Mouse (Mus musculus) liver, embryonic 13.5 days (tissue): Measurements from ENCODE around the gene Mboat7. TPM values are rescaled to one million over a fixed set of nuclear protein-coding genes. Genes with fewer than 3 reads are reported as not detected.

Source experiments
- ATAC-seq: fragments of 200-750 bp; cut with Nextera tagmentation; 2 replicates; pipeline ENCODE4 v1.8.0; 2017; ENCODE audit warnings: low read depth, mild to moderate bottlenecking, moderate number of reproducible peaks, moderate library complexity
- DNase-seq: peaks from one replicate; pipeline ENCODE4 v3.0.0; 2022
- H3K27ac ChIP-seq: fragments of 300-500 bp; sonication (generic); 2 replicates; pipeline ENCODE4 v1.5.1; 2015; ENCODE audit warnings: moderate library complexity, mild to moderate bottlenecking, inconsistent platforms
- H3K27me3 ChIP-seq: fragments of 300-500 bp; sonication (generic); 2 replicates; pipeline ENCODE4 v1.6.1; 2015; ENCODE audit warnings: mild to moderate bottlenecking, inconsistent platforms
- H3K36me3 ChIP-seq: fragments of 300-500 bp; sonication (generic); 2 replicates; pipeline ENCODE4 v1.6.1; 2015; ENCODE audit warnings: mild to moderate bottlenecking, inconsistent platforms
- H3K4me1 ChIP-seq: fragments of 300-500 bp; sonication (generic); replicated peaks from 2 replicates; pipeline ENCODE4 v1.6.1; 2015; ENCODE audit warnings: inconsistent platforms
- H3K4me2 ChIP-seq: fragments of 300-500 bp; sonication (generic); 2 replicates; pipeline ENCODE4 v1.6.1; 2015; ENCODE audit warnings: inconsistent platforms, mild to moderate bottlenecking, moderate library complexity
- H3K4me3 ChIP-seq: fragments of 300-500 bp; sonication (generic); replicated peaks from 2 replicates; pipeline ENCODE4 v1.5.1; 2015; ENCODE audit warnings: mild to moderate bottlenecking, inconsistent platforms
- H3K9ac ChIP-seq: fragments of 300-500 bp; sonication (generic); 2 replicates; pipeline ENCODE4 v1.6.1; 2015; ENCODE audit warnings: mild to moderate bottlenecking, inconsistent platforms
- H3K9me3 ChIP-seq: fragments of 300-500 bp; sonication (generic); replicated peaks from 2 replicates; pipeline ENCODE4 v1.6.1; 2016; ENCODE audit warnings: inconsistent platforms
- WGBS: fragments of 180-500 bp; shearing (Covaris S2); methylation state at CpG from one replicate; pipeline ENCODE4 v1.1.7; 2015; ENCODE audit not compliant: insufficient replicate concordance; 5-methylcytosine and 5-hydroxymethylcytosine counted together
- polyA plus RNA-seq: library from polyadenylated mRNA; unstranded; fragments of >200 nt; fragmentation: Nextera tagmentation; extraction: Ambion mirVana; gene quantifications from 2 replicates; pipeline ENCODE4 v1.2.1, GENCODE M21; 2015

Mboat7 gene
- polyA plus RNA-seq, 1 experiment from 2014 or later, result 19.8 TPM

DNA sequence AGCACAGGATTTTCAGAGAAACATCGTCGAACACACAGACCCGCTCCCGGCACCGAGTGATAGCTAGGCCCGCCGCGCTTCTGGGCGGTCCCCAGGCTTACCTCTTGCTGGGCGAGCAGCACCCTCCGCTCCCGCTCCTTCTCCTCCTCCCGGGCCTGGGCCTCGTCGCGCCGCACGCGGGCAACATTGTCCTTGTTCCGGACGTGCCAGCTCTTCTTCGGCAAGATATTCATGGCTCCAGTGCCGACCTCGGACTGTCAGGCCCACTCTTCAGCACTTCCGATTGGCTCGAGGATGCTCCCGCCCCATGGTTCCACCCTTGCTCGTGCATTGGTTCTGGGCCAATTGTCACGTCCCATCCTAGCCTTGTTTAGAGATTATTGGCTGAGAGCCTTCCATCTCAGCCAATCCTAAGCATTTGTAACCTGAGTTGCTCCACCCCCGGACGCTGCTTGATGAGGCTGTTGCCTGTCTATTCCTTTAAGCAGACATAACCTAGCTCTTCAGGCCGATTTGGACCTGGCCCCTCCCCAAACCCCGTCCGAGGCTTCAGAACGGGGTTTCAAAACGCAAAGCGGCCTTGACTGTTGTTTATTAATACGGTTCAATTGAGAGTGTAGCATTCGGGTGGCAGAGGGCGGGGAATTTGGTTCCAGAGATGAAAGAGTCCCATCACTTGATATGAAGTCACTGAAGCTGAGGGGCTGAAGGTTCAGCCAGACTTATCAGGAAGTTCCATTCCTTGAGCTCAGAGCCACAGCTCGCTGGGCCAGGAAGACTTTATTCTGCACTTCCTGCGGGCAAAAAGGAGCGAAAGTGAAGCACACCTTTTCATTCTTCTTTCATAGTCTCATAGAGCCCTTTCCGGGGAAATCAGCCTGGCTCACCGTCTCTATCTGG, 27.9 kb downstream of the Mboat7 start, which contains the start of gene Leng1:
TSS of gene Leng1 (minus strand) at position 626 of the 900 bp plus-strand sequence.
- ATAC-seq (peak; percentile 98), DNase-seq (peak; percentile 95)
- peak within 1 kb of the TSS; percentile 82 for H3K9ac ChIP-seq
- peaks cover 48% of the 10 kb centered on the region for H3K4me1 ChIP-seq
- H3K9me3 ChIP-seq, result no peaks in the 10 kb centered on the region
- WGBS, result 2% methylated on average over 45 of the region's 45 CpGs
- H3K4me2 ChIP-seq, result peak within 1 kb of the TSS; percentile 94
- peak within 1 kb of the TSS; percentile 74 for H3K4me3 ChIP-seq
- H3K27me3 ChIP-seq, result no peaks in the 10 kb centered on the region
- peak within 1 kb of the TSS; percentile 90 for H3K27ac ChIP-seq
- peaks cover 33% of the 10 kb centered on the region for H3K36me3 ChIP-seq

DNA sequence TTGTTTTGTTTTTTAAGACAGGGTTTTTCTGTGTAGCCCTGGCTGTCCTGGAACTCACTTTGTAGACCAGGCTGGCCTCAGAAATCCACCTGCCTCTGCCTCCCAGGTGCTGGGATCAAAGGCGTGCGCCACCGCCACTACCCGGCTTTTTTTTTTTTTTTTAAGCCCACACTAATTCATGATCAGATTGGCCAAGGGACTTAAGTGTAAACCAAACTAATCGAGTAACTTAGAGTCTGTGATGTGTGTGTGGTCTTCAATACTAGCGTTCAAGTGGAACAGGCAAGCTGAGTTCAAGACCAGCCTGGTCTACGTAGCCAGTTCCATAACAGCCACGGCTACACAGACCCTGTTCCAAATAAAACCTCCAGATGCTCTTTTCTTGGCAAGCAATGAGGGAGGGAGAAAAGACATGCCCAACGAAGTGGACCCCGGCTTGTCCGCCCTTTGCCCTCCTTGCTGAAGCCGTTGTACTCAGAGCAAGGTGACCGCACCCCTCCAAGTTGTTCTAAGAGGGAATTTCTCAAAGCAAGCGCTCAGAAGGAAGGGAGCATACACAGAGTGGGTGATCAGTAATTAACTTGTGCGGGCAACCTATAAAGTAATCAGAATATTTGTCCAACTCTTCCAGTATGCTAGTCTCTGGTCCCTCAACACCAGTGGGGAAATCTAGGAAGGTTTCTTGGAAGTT, 28.7 kb downstream of the Mboat7 start:
- Histone ChIP-seq H3K27me3 (no peaks in the 10 kb centered on the region), H3K4me1 (peaks cover 48% of the 10 kb centered on the region), H3K4me2 (peak overlapping the region; percentile 94), H3K9me3 (no peaks in the 10 kb centered on the region), H3K4me3 (peak overlapping the region; percentile 74), H3K27ac (peak overlapping the region; percentile 89), H3K36me3 (peaks cover 41% of the 10 kb centered on the region), H3K9ac (peak overlapping the region; percentile 82)
- DNase-seq, result peak; percentile 6
- 23% methylated on average over 15 of the region's 15 CpGs for WGBS
- peak; percentile 30 for ATAC-seq

DNA sequence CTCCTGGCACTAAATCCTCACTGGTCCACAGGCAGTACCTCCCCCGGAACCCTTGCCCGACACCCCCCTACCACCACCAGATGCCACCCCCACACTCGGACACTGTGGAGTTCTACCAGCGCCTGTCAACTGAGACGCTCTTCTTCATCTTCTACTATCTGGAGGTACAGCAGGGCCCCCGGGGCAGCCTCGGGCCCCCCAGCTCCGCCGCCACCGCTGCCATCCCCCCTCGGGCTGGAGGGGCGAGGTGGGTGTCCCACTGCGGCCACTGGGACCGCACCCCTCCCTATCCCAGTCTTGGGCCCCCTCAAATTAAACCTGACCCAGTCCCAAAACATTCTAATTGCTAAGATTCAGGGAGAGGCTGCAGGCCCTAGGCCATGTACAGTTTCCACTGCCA, 34.7 kb downstream of the Mboat7 start:
- Histone ChIP-seq H3K9ac (no peak overlapping the region), H3K27ac (no peak overlapping the region), H3K4me2 (no peak overlapping the region), H3K9me3 (no peaks in the 10 kb centered on the region), H3K27me3 (no peaks in the 10 kb centered on the region), H3K4me3 (no peak overlapping the region), H3K4me1 (peaks cover 11% of the 10 kb centered on the region), H3K36me3 (peaks cover 99% of the 10 kb centered on the region)
- ATAC-seq (no peak), DNase-seq (no peak)
- WGBS, result 90% methylated on average over 14 of the region's 14 CpGs

DNA sequence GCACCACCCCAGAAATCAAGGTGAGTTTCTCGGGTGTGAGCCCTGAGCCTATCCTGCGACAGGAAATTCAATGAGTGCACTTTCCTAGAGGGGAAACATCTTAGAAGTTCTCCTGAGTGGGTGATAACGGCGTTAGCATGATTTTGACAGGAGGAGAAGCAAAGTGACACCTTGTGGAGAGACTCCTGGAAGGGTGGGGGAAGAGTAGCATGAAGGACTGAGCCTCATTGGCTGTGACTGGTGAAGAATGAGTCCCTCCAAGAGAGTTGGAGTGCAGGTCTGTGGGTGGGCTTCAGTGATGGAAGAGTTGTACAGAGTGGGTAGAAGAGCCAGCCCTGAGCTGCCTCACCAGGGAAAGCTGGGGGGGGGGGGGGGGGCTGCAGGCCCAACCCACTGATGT, 36.4 kb downstream of the Mboat7 start:
- no peaks in the 10 kb centered on the region for H3K9me3 ChIP-seq
- H3K4me2 ChIP-seq, result no peak overlapping the region
- no peak overlapping the region for H3K27ac ChIP-seq
- 84% methylated on average over 4 of the region's 4 CpGs for WGBS
- no peak overlapping the region for H3K9ac ChIP-seq
- ATAC-seq, result no peak
- H3K36me3 ChIP-seq, result peaks cover 100% of the 10 kb centered on the region
- no peak for DNase-seq
- H3K27me3 ChIP-seq, result no peaks in the 10 kb centered on the region
- H3K4me3 ChIP-seq, result no peak overlapping the region
- H3K4me1 ChIP-seq, result no peaks in the 10 kb centered on the region

DNA sequence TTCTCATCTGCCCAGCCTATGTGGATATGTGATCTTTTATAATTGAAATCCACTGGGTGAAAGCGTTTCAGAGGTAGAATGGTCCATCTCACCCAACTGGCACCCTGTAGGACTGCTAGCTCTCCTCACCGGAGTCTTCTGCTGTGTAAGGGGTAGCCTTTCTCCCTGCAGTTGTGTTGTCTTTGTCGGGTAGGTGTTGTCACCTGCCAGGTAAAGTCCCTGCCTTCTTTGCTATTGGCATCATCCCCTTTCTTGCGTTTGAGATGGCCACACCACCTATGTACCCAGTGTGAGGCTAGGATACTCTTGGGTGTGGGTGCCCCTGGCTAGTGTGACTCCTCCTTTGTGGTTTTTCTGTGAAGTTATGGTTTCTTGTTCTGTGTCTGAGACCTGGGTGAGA, 46.7 kb downstream of the Mboat7 start:
- H3K4me3 ChIP-seq, result peak overlapping the region; percentile 99
- DNase-seq, result no peak
- no peaks in the 10 kb centered on the region for H3K9me3 ChIP-seq
- no peak for ATAC-seq
- peaks cover 54% of the 10 kb centered on the region for H3K4me1 ChIP-seq
- no peaks in the 10 kb centered on the region for H3K27me3 ChIP-seq
- peak overlapping the region; percentile 96 for H3K27ac ChIP-seq
- H3K9ac ChIP-seq, result peak overlapping the region; percentile 99
- 57% methylated on average over 4 of the region's 4 CpGs for WGBS
- peaks cover 51% of the 10 kb centered on the region for H3K36me3 ChIP-seq
- peak overlapping the region; percentile 88 for H3K4me2 ChIP-seq

DNA sequence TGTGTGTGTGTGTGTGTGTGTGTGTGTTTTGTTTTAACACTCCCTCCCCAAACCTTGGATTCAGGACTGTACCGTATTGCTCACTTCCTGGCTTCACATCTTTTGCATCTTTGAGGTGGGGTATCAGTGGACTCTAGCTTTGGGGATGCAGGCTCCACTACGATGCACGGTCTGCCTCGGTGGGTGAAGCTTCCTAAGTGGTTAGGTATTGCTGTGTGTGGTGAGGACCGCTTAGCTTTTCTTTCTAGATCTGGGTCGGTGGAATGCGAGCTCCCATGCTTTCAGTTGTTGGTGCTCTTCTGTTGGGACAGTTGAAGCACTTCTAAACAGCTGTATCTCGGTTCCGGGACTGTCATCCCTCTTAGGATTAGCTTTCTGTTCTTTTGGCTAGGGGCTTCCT, 47.1 kb downstream of the Mboat7 start:
- Histone ChIP-seq H3K27ac (peak overlapping the region; percentile 96), H3K27me3 (no peaks in the 10 kb centered on the region), H3K4me1 (peaks cover 54% of the 10 kb centered on the region), H3K9me3 (no peaks in the 10 kb centered on the region), H3K9ac (peak overlapping the region; percentile 99), H3K4me2 (peak overlapping the region; percentile 88), H3K4me3 (peak overlapping the region; percentile 99), H3K36me3 (peaks cover 51% of the 10 kb centered on the region)
- DNase-seq (no peak), ATAC-seq (no peak)
- WGBS, result 13% methylated on average over 9 of the region's 9 CpGs

DNA sequence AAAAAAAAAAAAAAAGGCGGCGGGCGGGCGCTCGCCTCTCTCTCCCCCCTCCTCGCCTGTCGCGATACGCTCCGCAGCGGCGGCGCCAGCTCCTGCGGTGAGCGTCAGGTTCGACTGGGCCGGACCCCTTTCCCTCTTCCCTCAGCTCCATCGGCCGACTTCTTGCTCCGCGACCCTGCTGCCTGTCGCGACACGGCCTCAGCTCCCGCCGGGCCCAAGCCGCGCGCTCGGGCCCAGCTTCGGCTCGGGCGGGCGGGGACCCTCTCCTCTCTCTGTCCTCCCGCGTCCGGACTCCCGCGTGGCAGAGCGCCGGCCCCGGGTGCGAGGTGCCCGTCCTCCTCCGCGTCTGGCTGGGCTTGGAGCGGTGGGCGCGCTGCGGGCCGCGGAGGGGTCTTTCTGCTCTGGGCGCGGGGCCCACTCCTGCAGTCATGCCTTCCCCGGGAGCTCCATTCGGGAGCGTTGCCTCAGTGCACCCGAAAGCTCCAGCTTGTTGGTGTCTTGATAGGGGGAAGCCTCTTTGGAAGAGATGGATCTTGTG, 47.8 kb downstream of the Mboat7 start:
- Histone ChIP-seq H3K4me2 (peak overlapping the region; percentile 88), H3K4me3 (peak overlapping the region; percentile 99), H3K9me3 (no peaks in the 10 kb centered on the region), H3K27ac (peak overlapping the region; percentile 96), H3K9ac (peak overlapping the region; percentile 99), H3K36me3 (peaks cover 51% of the 10 kb centered on the region), H3K4me1 (peaks cover 54% of the 10 kb centered on the region), H3K27me3 (no peaks in the 10 kb centered on the region)
- WGBS, result under 1% methylated on average over 50 of the region's 58 CpGs
- no peak for DNase-seq
- no peak for ATAC-seq

DNA sequence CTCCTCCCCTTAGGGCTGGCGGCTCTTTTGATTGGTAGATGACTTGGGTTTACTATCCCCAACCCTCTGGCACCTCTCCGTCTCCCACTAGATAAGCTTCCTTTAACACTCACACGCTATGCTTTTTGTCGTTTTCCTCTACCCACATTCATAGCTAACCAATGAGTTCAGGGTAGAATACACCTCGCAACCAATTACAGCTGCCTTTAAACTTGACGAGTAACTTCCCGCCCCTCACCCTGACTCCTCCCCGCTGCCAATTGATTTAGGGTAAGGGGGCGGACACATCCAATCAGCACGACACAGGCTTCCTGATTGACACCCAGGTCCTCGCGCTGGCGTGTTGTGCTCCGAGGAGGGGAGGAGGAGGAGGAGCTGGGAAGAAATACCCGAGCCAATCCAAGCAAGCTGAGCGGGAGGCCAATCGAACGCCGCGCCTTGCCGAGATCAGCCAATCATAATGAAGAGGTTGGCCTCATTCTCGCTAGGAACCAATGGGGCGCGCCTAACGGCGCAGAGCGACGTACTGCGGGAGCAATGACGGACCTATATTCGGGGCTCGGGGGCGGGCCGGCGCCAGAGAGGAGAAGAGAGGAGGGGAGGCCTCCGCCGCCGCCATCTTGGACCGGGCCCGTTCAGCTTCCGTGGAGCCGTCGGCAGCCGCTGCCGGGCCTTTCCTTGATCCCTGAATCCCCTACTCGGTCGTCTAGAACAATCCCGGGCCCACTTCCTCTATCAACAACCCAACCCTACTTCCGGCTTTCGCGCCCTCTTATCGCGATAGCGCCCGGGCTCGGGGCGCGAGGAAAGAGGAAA, 48.4 kb downstream of the Mboat7 start, which contains the start of gene Cnot3:
TSS of gene Cnot3 (plus strand) at position 597 of the 816 bp plus-strand sequence.
- DNase-seq, result peak; percentile 99
- peak within 1 kb of the TSS; percentile 96 for H3K27ac ChIP-seq
- H3K36me3 ChIP-seq, result peaks cover 51% of the 10 kb centered on the region
- ATAC-seq, result peak; percentile 96
- peak within 1 kb of the TSS; percentile 99 for H3K9ac ChIP-seq
- H3K9me3 ChIP-seq, result no peaks in the 10 kb centered on the region
- under 1% methylated on average over 54 of the region's 58 CpGs for WGBS
- H3K4me2 ChIP-seq, result peak within 1 kb of the TSS; percentile 88
- peaks cover 54% of the 10 kb centered on the region for H3K4me1 ChIP-seq
- peak within 1 kb of the TSS; percentile 99 for H3K4me3 ChIP-seq
- no peaks in the 10 kb centered on the region for H3K27me3 ChIP-seq

DNA sequence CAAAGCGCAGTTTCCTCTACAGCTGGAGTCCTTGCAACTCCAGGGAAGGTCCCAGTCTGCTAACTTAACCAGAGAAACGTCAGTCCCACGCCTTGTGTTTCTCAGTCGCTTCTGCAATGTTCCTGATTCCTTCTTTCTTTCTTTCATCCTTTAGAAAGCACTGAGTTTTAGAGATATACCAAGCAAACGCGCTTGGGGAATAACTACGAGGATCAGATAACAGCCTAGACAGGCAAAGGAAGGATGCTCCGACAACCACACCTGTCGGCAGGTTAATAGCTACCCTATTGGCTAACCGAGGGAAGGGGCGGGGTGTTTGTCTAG, 49.0 kb downstream of the Mboat7 start:
- under 1% methylated on average over 11 of the region's 11 CpGs for WGBS
- peak overlapping the region; percentile 99 for H3K4me3 ChIP-seq
- H3K9me3 ChIP-seq, result no peaks in the 10 kb centered on the region
- H3K4me2 ChIP-seq, result peak overlapping the region; percentile 71
- H3K4me1 ChIP-seq, result peaks cover 50% of the 10 kb centered on the region
- peaks cover 52% of the 10 kb centered on the region for H3K36me3 ChIP-seq
- ATAC-seq (no peak), DNase-seq (no peak)
- peak overlapping the region; percentile 86 for H3K27ac ChIP-seq
- no peaks in the 10 kb centered on the region for H3K27me3 ChIP-seq
- 0 out of 2 replicates have a peak overlapping the region, but pooled peaks have one; percentile 14 for H3K9ac ChIP-seq

DNA sequence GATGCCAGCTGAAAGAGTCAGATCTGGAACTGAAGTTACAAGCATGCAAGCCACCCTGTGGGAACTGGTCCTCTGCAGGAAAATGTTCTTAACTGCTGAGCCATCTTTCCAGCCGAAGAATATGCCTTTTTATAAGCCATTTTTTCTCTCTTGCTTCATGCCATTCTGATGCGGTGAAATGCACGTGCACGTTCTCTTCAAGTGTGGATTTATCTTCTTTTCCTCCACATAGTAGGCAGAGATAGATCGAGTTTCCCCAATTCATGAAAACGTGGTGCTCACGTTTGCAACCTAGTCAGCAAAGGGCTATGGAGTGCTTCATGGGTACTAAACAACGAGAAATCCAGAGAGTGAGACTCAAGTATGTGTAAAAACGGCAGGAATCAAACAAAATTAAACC, 49.5 kb downstream of the Mboat7 start:
- Histone ChIP-seq H3K27me3 (no peaks in the 10 kb centered on the region), H3K9me3 (no peaks in the 10 kb centered on the region), H3K27ac (peak overlapping the region; percentile 86), H3K4me2 (peak overlapping the region; percentile 71), H3K9ac (peak overlapping the region; percentile 14; the same call in 1 of the 2 replicates), H3K4me3 (peak overlapping the region; percentile 99), H3K4me1 (peaks cover 46% of the 10 kb centered on the region), H3K36me3 (peaks cover 54% of the 10 kb centered on the region)
- WGBS, result 19% methylated on average over 9 of the region's 9 CpGs
- no peak for ATAC-seq
- DNase-seq, result no peak
